Mouse (Mus musculus): ENCODE measurements at regions not wholly inside any gene's neighbourhood (a gene's known extent, or its start where the extent isn't known, plus 50 kb on each side); places are given as distances from the start of the nearest gene placed in this dataset.
"Not testable (repeated sequence)": the region's sequence is repeated elsewhere in the genome, so short reads cannot be mapped to it uniquely, and the experiment has no call there.

GRCm38 (mm10) chr4:22250276-22250675 is 107.1 kb upstream of the Fbxl4 start:
- TF ChIP-seq EP300, CTCF (IDR thresholded peaks at IDR 0.05; ENCODE audit: low read depth): not testable (repeated sequence)

Measured in liver, postnatal 0 days (tissue).